Mouse (Mus musculus): Measurements from ENCODE around the gene Tsc22d1. TPM values are rescaled to one million over a fixed set of nuclear protein-coding genes. Genes with fewer than 3 reads are reported as not detected.

Gene Tsc22d1
- total RNA-seq (2021) = 100 to 1,000 TPM in 1 of 2 experiments, 10 to 100 TPM in 1; 95.3 to 104 TPM
- long read RNA-seq, experiment 1, full-length matches to known transcripts = 20 of 39 reads
- long read RNA-seq, experiment 1, partial matches to known transcripts = 19 of 39 reads
- long read RNA-seq, experiment 1, other reads (novel, unspliced or antisense) = 0 of 39 reads
- long read RNA-seq, experiment 2, full-length matches to known transcripts = 26 of 38 reads
- long read RNA-seq, experiment 2, partial matches to known transcripts = 9 of 38 reads
- long read RNA-seq, experiment 2, other reads (novel, unspliced or antisense) = 3 of 38 reads

DNA sequence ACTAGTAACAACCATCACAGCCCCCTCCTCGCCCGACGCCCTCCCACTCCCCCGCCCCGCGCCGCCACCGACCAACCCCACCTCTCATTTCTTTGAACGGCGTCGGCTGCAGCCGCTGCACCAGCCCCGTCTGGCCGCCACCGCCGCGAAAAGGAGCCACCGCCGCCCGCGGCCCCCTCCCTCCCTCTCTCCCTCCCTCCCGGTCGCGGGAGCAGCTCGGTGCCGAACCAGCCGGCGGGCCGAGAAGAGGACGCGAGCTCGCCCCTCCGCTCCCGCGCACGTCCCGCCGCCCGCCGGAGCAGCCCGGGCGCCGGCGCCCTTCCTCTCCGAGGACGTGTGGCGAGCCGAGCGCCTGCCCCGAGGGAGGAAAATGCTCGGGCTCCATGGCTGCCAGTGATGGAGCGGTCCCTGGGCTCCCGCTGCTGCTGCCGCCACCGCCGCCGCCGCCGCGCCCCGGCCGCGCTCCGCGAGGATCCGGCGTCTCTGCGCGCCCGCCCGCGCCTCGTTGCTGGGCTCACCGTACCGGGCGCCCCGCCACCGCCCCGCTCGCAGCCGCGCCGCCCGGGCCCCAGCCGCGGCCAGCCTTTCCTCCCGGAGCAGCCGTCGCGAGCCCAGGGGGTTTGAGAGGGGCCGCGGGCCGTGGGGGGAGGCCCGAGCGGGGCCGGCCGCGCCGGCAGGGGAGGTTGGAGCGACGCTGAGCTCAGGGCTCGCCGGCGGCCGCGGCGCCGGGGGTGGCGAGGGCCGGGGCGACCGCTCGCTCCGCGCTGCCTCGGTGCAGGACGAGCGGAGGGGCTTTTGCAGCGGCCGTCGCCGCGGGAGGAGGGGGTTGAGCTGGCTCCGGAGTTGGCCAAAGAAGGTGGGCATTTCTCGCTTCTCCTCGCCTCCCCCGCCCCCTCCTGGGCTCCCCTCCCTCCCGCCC is at the start of gene Tsc22d1:
Tsc22d1 (plus strand) TSS at position 100 of the 919 bp plus-strand sequence.
- DNase-seq = no peak

DNA sequence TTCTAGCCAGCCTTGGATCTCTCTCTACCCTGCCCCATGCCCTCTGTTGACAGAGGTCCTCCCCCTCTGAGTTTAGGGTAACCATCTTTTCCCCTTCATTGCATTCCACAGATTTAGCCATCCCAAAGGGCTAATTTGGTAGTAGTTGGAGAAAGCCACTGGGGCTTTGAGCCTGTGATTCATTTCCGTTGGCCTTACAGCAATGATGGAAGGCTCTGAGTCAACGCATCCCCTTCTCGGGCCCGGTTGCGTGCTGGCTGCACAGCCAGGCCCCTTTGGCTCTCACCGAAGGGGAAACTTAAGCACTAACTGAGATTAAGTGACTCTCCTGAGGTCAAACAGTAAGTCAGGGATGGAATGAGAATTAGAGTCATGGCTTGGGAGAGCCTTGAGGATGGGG is 41.1 kb upstream of the Tsc22d1 start:
- no peak for DNase-seq

DNA sequence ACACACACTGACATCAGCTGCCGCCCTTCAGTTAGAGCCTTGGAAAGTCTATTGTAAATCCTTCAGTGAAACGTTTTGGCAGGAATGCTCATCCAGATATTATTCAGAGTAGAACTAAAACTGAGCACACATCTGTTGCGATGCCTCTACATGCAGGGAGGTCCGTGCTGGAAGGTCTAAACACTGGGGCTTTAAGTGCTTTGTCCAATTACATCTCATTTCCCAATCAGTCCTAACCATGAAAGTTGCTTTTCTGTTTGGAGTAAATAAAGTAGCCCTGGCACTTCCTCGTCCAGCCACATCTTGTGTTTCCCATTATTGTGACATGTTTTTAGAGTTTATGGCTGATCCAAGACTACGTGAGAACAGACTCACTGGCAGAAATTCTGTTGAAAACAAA is 40.2 kb upstream of the Tsc22d1 start:
- no peak for DNase-seq

DNA sequence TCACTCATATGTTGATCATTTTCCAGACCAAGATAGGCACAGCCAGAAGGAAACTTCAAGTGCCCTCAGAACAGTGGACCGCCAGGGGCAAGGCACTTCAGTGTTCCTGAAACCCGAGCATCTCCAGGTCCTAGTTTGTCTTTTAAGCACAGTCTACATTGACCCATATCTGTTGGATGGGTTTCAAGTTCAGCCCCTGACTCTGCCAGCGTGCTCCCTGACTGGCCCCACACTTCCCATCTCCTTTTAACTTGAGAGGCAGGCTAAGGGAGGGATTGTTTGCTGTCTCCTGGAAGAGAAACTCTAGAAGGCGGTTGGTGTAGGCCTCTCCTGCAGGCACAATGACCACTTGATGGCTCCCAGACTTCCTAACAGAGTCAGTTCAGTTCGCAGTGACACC is 38.2 kb upstream of the Tsc22d1 start:
- no peak for DNase-seq

DNA sequence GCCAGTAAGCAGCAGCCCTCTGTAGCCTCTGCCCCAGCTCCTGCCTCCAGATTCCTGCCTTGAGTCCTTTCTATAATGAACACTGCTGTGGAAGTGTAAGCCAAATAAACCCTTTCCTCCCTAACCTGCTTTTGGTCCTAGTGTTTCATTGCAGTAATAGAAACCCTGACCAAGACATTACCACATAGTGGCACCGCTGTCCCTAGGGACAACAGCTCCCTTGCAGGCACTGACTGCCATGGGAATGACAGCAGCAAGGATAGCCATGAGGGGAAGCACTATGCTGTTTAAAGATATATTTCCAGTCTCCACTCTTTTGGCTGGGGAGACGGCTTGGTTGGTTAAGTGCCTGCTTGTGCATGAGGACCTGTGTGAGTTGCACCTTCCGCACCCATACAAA is 35.4 kb upstream of the Tsc22d1 start:
- DNase-seq = no peak

DNA sequence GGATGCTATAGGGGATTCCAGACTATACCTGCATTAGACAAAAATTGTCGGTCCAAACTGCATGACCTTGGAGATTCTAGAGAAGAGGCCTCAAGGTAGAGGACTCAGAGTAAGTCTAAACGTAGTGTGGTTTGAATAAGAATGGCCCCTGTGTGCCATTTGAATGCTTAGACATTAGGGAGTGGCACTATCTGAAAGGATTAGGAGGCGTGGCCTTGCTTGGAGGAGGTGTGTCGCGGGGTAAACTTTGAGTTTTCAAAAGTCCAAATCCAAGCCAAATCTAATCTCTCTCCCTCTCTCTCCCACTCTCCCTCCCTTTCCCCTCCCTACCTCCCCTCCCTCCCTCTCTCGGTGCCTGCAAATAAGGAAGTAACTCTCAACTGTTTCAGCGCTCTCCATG is 26.7 kb upstream of the Tsc22d1 start:
- DNase-seq = no peak

DNA sequence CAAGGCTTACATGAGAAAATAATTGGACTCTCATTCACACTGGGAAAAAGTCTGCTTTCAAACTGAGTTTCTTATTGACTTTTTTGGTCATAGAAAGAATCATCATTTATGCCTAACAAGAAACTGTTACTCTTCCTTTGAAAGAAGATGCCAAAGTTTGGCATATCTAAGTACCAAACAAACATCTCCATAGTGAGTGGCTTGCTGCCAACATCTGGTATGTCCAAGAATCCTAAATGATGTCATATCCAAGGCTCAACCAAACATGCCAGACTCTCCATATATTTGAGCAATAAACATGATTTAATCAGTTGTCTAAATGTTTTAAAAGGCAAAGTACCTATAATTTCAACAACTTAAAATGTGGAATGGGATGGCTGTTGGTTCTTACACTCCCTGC is 16.5 kb upstream of the Tsc22d1 start:
- no peak for DNase-seq

DNA sequence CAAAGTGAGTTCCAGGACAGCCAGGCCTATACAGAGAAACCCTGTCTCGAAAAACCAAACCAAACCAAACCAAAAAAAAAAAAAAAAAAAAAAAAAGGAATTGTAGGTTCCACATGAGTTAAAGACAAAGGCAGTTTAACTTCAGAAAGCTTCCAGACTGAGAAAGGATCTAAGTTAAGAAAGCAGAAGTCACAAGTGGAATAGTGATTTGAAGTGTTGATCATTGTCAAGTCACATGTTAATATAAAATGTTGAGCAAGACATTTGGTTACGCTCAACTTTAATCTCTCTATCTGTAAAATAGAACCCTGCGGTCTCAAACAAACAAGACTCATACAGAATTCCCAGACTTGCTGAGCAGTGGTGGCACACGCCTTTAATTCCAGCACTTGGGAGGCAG is 12.2 kb upstream of the Tsc22d1 start:
- no peak for DNase-seq

DNA sequence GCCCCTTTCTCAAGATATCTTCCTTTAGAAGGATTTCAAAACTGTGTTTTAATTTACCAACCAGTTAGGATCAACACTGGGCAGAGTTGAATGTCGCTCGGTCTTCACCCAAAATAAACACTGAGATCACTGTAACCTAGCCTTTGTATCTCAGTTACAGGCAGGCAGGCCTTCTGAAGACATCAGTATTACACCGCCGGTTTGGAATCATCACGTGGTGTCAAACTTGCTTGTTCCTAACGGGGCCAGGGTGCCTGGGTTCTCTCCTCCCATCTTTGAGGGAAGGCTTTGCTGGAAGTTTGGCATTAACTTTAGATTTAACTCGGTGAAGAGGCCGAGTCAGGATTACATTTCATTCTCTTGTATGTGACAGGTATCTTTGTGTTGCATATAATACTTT is 5.7 kb upstream of the Tsc22d1 start:
- no peak for DNase-seq

DNA sequence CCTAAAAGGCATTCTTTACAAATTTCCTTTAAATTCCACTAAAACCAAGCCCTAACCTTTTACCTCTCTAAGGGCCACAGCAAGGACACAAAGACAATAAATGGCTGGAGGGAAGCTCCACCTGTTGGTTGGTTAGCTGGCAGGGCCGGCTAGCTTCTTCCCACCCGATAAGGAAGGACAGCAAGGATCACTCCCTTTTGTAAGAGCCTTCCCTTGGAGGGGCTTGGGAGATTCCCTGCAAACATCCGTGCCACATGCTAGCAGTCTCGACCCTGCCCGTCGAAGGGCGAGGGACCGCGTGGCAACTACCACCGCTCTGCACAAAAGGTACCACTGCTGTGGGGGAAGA is 1.0 kb upstream of the Tsc22d1 start:
- no peak for DNase-seq

DNA sequence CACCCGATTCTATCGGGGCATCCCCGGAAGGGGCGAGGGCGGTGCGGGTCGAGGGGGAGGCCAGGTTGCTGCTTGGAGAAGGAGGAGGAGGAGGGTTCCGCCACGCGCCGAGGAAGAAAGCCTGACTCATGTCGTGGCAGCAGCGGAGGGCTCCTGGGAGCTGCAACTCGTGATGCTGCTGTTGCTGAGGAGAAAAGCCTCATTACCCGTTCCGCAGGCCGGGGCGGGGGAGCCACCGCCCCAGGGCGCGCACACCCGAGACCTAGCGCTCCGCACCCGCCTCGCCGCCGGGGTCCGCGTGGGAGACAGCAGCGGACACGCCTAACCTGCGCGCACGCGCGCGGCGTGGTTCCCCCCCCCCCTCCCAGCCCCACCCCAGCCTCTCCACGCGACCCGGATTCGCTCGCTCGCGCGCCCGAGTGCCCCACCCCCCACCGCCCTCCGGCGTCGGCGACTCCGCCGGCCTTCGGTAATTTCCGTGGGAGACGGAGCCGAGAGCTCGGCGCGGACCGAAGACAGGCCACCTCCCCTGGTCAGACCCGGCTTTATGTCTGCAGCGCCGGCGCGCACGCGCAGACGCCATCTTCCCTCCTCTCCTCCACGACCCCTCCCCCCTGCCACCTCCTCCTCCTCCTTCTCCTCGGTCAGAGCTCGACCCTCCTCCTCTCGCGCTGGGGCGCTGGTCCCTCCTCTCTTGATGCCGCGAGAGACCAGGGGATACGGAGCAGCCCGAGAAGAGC is 469 bp upstream of the Tsc22d1 start:
- DNase-seq = peak; percentile 98

DNA sequence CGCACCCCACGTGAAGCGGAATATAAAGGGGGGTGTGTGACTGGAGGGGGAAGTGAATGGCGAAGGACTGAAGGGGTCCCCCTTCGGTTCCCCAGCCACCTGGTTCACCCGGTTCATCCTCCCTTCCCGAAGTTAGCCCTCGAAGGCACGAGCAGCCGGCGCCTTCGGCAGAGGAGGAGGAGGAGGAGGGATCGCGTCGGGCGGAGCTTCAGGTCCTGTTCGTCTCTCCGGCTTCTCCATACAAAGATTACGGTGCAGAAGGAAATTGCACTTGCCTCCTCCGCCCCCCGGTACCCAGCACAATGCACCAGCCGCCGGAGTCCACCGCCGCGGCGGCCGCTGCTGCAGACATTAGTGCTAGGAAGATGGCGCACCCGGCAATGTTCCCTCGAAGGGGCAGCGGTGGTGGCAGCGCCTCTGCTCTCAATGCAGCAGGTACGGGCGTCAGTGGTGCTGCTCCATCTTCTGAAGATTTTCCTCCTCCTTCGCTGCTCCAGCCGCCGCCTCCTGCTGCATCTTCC is 1.1 kb downstream of the Tsc22d1 start:
- DNase-seq = peak; percentile 37

DNA sequence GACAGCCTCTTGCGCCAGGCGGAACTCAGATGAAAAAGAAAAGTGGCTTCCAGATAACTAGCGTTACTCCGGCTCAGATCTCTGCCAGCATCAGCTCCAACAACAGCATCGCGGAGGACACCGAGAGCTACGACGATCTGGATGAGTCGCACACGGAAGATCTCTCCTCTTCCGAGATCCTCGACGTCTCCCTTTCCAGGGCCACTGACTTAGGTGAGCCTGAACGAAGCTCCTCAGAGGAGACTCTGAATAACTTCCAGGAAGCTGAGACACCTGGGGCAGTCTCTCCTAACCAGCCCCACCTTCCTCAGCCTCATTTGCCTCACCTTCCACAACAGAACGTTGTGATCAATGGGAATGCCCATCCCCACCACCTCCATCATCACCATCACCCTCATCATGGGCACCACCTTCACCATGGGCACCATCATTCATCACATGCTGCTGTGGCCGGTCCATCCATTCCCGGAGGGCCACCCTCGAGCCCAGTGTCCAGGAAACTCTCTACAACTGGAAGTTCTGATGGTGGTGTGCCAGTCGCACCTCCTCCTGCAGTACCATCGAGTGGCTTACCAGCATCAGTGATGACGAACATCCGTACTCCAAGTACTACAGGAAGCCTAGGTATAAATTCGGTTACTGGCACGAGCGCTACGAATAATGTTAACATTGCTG is 1.7 kb downstream of the Tsc22d1 start:
- DNase-seq = no peak

DNA sequence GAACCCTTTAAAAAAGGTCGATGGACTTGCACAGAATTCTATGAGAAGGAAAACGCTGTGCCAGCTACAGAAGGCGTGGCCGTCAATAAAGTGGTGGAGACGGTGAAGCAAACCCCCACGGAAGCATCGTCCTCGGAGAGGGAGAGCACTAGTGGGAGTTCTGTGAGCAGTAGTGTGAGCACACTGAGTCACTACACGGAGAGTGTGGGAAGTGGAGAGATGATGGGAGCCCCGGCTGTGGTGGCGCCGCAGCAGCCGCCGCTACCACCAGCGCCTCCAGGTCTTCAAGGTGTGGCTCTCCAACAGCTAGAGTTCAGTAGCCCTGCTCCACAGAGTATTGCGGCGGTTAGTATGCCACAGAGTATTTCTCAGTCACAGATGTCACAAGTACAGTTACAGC is 2.6 kb downstream of the Tsc22d1 start:
- DNase-seq = no peak

DNA sequence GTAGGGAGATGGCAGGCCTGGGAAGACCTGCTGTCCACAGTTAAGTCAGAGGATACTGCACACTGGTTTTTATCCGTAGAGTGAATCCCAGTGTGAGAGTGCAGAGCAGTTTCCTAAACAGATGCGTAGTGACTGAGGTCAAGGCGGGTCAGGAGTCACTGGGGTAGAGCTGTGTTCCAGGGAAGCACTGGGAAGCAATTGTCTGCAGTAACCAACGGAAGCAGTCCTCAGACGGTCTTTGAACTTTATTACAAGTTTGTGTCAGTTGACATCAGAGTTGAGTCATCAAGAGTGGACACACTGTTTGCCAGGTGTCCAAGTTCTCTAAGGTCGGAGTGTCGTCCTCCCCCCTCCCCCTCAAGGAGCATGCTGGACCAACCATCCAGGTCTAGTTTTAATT is 6.0 kb downstream of the Tsc22d1 start:
- DNase-seq = no peak

DNA sequence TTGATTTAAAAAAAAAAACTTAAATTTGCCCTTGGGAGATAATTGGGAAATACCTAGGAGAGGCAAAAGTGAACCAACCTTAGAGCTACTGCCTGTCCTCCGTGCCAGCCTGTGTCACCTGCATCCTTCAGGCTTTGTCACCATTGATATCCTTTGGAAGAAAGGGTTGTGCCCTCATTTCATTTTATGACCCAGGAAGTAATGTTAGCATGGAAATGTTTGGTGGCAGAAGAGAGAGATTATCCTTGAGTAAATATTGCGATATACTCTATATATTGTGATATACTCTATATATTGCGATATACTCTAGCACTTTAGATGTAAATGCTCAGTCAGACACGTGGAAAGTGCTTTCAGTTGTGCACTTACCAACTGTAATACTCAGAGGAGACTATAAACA is 6.4 kb downstream of the Tsc22d1 start:
- DNase-seq = no peak

DNA sequence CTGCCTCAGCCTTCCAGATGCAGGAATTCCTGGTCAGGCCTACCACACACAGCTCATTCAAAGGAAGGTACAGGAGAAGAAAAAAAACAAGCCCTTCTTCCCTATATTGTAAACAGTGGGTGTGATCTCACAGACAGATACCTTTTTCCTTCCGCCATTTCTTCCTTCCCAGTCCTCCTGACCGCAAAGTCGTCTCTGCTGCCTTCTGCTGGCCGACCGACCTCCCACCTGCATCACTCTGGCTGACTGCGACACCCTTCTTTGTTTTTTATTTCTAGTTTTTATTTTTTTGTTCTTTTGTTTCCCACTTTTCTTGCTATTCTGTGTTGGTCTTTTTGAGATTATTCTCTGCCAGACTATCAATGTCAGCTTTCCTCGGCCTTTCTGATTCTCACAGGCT is 10.7 kb downstream of the Tsc22d1 start:
- no peak for DNase-seq

DNA sequence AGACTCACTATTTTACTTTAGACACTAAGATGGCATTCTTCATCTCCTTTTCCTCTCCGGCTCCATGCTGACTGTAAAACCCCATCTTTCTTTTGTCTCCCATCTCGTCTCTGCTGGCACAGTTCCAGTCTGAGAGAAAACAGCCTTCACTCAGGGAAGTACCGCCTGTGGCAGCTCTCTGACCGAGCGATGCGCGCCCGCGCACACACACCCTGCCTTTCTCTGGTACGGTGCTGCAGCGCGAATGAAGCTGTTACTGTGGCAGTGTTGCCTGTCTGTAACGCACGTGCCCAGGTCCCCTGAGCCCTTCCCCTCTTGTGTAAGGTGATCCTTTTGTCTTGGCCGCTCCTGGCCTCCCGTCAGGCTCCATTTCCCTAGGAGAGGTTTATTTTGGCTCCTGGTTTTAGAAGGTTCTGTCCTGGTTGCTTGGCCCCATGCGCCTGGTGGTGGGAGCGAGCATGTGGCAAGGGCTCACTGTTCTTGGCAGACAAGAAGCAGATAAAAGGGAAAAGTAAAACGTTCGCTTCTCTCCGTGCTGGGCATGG is 11.3 kb downstream of the Tsc22d1 start:
- DNase-seq = no peak

DNA sequence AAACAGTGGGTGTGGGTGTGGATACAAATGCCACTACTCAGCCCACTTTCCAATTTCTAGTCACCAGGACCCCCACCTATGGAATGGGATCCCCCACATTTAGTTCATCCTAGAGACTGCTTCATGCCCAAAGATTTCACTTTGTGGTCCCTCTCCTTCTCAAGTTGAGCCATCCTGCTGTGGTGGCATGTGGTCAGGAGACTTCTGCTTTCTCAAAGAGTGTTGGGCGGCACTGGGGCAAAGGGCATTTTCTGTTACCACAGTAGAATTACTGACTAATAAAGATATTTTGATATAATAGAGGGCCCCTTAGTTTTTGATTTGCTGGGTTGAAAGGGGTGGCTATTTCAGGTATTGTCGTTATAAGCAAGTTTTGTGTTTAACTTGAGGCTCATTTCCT is 14.1 kb downstream of the Tsc22d1 start:
- no peak for DNase-seq

DNA sequence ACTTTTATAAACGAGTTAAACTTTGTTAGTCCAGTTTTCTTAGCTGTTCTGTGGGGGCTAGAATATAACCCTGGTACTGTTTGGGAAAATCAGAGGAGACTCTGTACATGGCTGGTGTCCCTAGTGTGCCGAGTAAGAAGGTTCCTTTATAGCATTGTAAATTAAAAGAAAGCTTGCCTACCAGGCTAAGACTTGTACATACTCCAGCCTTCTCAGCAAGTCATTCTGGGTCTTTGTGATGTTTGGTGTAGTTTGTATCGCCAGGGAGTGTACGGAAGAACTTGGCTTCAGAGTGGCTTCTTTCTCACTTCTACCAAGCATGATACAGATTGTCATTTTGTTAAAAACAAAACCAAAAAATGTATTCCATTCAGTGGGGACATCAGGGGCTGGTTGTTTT is 17.2 kb downstream of the Tsc22d1 start:
- no peak for DNase-seq

DNA sequence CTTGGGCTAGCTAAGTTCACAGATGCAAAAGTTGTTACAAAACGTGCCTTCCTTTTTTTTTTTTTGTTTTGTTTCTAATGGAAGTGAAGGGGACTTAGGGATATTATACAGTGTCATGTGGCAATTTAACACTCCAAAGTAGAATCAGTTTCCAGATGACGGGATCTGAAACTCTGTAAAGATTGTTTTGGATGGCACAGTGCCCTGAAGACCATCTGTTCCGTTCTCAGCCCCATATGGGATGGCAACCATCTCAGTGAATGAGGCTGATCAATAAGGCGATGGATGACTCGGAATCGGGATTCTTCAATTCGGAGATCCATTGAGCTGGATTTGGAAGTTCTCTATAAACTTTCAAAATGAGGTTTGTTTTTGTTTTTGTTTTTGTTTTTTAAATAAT is 17.6 kb downstream of the Tsc22d1 start:
- DNase-seq = no peak

DNA sequence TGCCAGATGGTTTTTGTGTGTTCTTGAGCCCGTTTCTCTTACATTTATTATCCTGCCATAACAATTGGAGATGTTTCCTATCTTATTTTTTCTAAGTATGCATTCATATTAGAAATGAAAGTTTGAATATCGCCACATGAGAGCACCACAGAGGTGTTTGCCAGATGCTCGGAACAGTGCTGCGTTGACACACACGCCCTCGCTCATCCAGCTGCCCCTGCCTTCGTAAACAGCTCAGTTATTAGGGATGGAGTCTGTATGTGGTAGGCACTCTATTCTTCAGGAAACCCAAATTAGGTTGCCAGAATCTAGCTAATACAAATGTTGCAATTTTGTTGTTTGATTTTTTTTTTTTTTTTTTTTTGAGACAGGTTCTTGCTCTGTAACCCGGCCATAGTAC is 18.1 kb downstream of the Tsc22d1 start:
- DNase-seq = no peak
